In genomic region chr6:141309872-141310271, GRCm38 (mm10) we compare ENCODE assay signal across 10 mouse cellular contexts.
DNase-seq lines count a peak whose midpoint lies in the region; ATAC-seq and TF ChIP-seq lines count a peak whose summit lies in the region.
"Had no signal": no experiment of that assay in that cellular context is flagged by ENCODE, and none has a peak within 500 bp of the region (broad histone marks: within the 10 kb centered on the region; RNA-seq: fewer than 3 reads in every experiment).

No protein-coding gene starts in this region.

- no peaks in the 10 kb centered on the region for H3K36me3 ChIP-seq in forebrain, embryonic 14.5 days (ENCODE audit: control insufficient read depth, insufficient read depth, low read length)
- no peaks in the 10 kb centered on the region for H3K36me3 ChIP-seq in forebrain, embryonic 15.5 days
- H3K36me3 ChIP-seq in kidney, embryonic 14.5 days (ENCODE audit: control insufficient read depth, insufficient read depth, low read length): no peaks in the 10 kb centered on the region; the same call in 1 of the 2 replicates
- H3K36me3 ChIP-seq in E14TG2a.4 (ENCODE audit: insufficient read depth, low read length): no peaks in the 10 kb centered on the region
- H3K36me3 ChIP-seq: lung, embryonic 15.5 days had no signal

- no peaks in the 10 kb centered on the region for H3K27me3 ChIP-seq in forebrain, embryonic 14.5 days (replicated peaks; ENCODE audit: control insufficient read depth, insufficient read depth, low read length)
- no peaks in the 10 kb centered on the region for H3K27me3 ChIP-seq in forebrain, embryonic 15.5 days
- no peaks in the 10 kb centered on the region for H3K27me3 ChIP-seq in kidney, embryonic 14.5 days (ENCODE audit: control insufficient read depth, insufficient read depth, low read length)
- H3K27me3 ChIP-seq in E14TG2a.4 (ENCODE audit: insufficient read depth, low read length): no peaks in the 10 kb centered on the region
- H3K27me3 ChIP-seq: lung, embryonic 15.5 days had no signal

- no peak overlapping the region for H3K4me2 ChIP-seq in forebrain, embryonic 14.5 days (ENCODE audit: low read length)
- H3K4me2 ChIP-seq in forebrain, embryonic 15.5 days (replicated peaks): no peak overlapping the region
- H3K4me2 ChIP-seq in kidney, embryonic 14.5 days (replicated peaks; ENCODE audit: low read depth, low read length): no peak overlapping the region
- H3K4me2 ChIP-seq: lung, embryonic 15.5 days had no signal

- H3K27ac ChIP-seq in forebrain, embryonic 14.5 days (ENCODE audit: low read depth, low read length): no peak overlapping the region
- H3K27ac ChIP-seq in forebrain, embryonic 15.5 days (replicated peaks): no peak overlapping the region
- peak overlapping the region; percentile 24; the same call in 1 of the 2 replicates for H3K27ac ChIP-seq in kidney, embryonic 14.5 days (ENCODE audit: low read depth, low read length)
- H3K27ac ChIP-seq: lung, embryonic 15.5 days had no signal

- no peak overlapping the region for H3K4me3 ChIP-seq in forebrain, embryonic 14.5 days (ENCODE audit: low read depth, low read length)
- H3K4me3 ChIP-seq in forebrain, embryonic 15.5 days: no peak overlapping the region
- H3K4me3 ChIP-seq in kidney, embryonic 14.5 days (ENCODE audit: low read length): no peak overlapping the region
- no peak overlapping the region for H3K4me3 ChIP-seq in E14TG2a.4 (replicated peaks; ENCODE audit: low read length)
- H3K4me3 ChIP-seq: lung, embryonic 15.5 days had no signal

- 36% methylated on average over 3 of the region's 3 CpGs for WGBS in forebrain, embryonic 14.5 days
- WGBS in forebrain, embryonic 15.5 days: 30% methylated on average over 3 of the region's 3 CpGs
- 39% methylated on average over 3 of the region's 3 CpGs for WGBS in kidney, embryonic 14.5 days

- TF ChIP-seq CTCF in E14TG2a.4 (conservative IDR thresholded peaks at IDR 0.05; ENCODE audit: low read length): peak; percentile 47

- peak; percentile 37 for DNase-seq in forebrain, embryonic 14.5 days (ENCODE audit: low spot score)
- no peak for DNase-seq in kidney, postnatal 25 days
- peak; percentile 39 for DNase-seq in embryo, embryonic 10.5 days (ENCODE audit: low spot score)
- DNase-seq in testis, postnatal 14 days (ENCODE audit: low spot score): no peak
- no peak for DNase-seq in layer of hippocampus, postnatal 10 days (ENCODE audit: low spot score in 2 of 2)

- no peak overlapping the region for H3K9ac ChIP-seq in forebrain, embryonic 14.5 days (ENCODE audit: low read length)
- no peak overlapping the region for H3K9ac ChIP-seq in forebrain, embryonic 15.5 days (replicated peaks)
- H3K9ac ChIP-seq in kidney, embryonic 14.5 days (ENCODE audit: low read depth, low read length): no peak overlapping the region
- H3K9ac ChIP-seq: lung, embryonic 15.5 days had no signal

- H3K9me3 ChIP-seq in forebrain, embryonic 14.5 days (replicated peaks; ENCODE audit: control insufficient read depth, low read length): no peaks in the 10 kb centered on the region
- H3K9me3 ChIP-seq in forebrain, embryonic 15.5 days: no peaks in the 10 kb centered on the region
- H3K9me3 ChIP-seq in kidney, embryonic 14.5 days (ENCODE audit: control insufficient read depth, low read length): no peaks in the 10 kb centered on the region
- no peaks in the 10 kb centered on the region for H3K9me3 ChIP-seq in E14TG2a.4 (ENCODE audit: low read length)
- H3K9me3 ChIP-seq: lung, embryonic 15.5 days had no signal

- H3K4me1 ChIP-seq in forebrain, embryonic 14.5 days (ENCODE audit: control insufficient read depth, insufficient read depth, low read length): no peaks in the 10 kb centered on the region
- no peaks in the 10 kb centered on the region for H3K4me1 ChIP-seq in forebrain, embryonic 15.5 days
- peaks cover 16% of the 10 kb centered on the region for H3K4me1 ChIP-seq in kidney, embryonic 14.5 days (ENCODE audit: control insufficient read depth, insufficient read depth, low read length)
- no peaks in the 10 kb centered on the region for H3K4me1 ChIP-seq in E14TG2a.4 (replicated peaks; ENCODE audit: low read depth, low read length)

- ATAC-seq in forebrain, embryonic 14.5 days: no peak
- ATAC-seq in forebrain, embryonic 15.5 days (replicated peaks): no peak
- no peak for ATAC-seq in kidney, embryonic 14.5 days (ENCODE audit: low FRiP score, low TSS enrichment)
- ATAC-seq: forebrain, embryonic 16.5 days had no signal

Comparison
In these comparisons a context has a peak if more than half of its experiments do, and no peak if none do; other contexts are left out.
1. DNase-seq: peak in forebrain, embryonic 14.5 days (single experiment) and embryo, embryonic 10.5 days (single experiment); none in kidney, postnatal 25 days (0 of 2), testis, postnatal 14 days (single experiment) and layer of hippocampus, postnatal 10 days (0 of 2).